Mouse (Mus musculus) brain, adult 2 months (tissue): ENCODE measurements around the gene Bmpr1b.
A peak's percentile ranks its signal among the peaks of the same experiment; 100 is the strongest.

Experiments used
- DNase-seq: peaks from one replicate; pipeline ENCODE4 v3.0.0; 2011; ENCODE audit warnings: low read depth, low spot score

Gene Bmpr1b

DNA sequence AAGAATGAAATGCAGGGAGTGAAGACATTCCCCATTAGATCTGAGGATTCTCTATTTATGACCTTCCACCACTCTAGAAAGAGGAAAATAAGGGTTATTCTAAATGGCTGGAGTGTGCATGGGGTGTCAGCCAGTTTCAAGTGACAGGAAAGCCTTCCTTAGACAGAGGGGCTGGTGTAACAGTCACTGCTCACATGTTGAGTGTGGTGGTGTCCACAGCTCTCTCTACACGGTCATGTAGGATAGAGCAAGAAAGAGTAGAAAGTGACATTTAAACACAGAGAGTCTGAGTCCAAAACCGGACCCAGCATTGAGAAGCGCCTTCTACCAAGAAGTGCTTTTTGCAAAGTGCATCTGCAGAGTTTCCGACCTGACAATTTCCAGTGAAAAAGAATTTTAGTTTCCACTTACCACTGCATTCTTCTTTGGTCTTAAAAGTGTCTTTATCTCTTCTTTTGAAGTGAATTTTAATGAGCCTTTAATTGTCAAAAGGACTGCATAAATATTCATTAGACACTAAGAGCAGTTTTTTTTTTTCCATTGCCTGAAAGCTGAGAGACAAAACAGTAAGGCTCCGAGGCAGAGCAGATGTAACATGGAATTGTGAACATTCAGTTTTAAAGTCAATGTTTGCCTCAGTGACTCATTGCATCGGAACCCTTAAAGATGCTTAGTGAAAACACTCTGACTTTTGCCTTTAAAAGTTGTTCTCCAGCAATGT lies 263.2 kb downstream of the Bmpr1b start:
- peak; percentile 33 for DNase-seq

DNA sequence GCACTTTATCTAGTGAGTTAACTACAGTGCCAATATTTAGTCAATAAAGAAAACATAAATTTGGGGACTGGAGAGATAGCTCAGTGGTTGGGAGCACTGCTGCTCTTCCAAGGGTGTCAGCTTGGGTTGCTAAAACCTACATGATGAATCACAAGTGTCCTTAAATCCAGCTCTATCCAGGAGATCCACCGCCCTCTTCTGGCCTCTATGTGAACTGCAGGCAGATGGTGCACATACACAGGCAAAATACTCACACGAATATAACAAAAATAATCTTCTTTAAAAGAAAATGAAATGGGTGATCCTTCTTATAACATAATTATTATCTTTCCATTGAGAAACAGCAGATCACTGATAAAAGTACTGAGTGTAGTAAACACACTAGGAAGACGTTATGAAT lies 268.9 kb downstream of the Bmpr1b start:
- DNase-seq, result no peak

DNA sequence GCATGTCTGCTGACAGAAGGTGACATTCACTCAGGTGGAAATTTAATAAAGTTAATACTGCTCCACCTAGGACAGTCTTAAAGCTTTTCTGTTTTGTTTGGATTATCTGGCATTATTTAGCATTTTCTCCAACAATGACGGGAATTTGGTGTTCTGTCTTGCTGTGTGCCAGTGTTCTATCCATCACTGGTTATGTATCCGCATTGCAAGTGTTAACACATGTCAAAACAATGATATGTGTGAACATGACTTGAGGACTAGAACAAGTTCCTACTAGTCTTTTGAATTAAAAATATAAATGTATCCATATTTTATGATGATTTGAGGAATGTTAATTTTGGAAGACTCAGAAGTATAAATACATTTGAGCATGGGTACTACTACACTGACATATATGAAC lies 269.7 kb downstream of the Bmpr1b start:
- no peak for DNase-seq

DNA sequence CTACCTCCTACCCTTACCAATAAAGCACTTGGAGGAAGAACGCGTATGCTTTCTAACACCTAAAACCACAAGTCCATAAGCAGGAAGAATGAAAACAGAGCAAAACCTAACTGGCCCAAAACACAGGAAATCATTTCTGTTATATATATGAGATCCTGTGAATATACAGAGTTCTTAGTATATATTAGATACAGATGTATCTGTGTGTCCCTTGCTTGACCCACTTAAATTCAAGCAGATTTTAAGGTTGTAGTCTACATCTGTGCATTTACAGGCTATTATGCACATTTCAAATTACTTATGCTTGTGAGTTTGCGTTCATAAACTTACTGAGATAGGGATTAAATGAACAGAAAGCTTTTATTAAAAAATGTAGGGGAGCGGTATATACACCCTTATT lies 271.5 kb downstream of the Bmpr1b start:
- DNase-seq, result no peak

DNA sequence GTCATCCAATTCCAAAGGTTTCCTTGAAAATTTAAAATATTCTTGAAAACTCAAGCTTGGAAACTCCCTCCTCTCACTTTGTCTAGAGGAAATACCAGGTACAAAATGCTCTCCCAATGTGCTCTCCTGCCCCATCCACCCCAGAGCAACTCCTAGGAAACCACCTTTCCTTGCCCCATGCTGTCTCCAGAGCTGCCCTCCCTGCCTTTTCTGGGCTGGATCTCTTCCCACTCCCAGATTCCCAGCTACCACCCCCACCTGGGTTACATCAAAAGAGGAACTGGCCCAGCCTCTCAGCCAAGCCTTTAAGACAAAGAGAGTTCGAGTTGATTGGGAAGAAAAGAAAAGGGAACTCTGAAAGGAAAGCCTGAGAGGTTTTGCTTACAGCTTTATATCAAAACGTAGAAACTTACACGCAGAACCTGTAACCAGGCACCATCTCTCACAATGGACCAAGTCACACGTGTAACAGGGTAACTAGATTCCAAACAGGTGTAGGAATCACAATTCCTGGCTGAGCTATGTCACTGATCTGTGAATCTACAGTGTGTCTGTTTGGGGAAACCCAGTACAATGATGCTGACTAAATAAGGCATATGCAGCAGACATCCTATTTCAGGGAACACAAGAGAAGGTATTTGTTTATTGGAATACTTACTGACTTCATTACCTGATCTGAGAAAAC lies 272.2 kb downstream of the Bmpr1b start:
- no peak for DNase-seq

DNA sequence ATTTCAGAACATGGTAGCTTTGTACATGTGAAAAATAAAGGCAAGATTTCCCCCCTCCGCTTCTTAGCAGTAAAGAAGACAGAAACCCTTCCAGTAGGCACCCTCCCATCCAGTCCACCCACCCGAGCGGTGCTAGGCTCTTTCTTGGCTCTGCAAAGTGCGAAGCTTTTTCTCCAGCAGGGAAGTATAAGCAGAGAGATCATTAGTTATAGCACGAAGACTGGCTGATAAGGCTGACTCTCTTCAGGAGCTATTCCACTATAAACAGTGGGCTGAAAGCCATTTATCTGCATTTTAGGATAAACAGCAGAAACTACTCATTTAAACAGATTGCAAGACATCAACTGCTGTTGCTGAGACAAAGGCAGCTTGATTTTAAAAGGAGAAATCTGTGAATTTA lies 274.1 kb downstream of the Bmpr1b start:
- DNase-seq, result peak; percentile 53

DNA sequence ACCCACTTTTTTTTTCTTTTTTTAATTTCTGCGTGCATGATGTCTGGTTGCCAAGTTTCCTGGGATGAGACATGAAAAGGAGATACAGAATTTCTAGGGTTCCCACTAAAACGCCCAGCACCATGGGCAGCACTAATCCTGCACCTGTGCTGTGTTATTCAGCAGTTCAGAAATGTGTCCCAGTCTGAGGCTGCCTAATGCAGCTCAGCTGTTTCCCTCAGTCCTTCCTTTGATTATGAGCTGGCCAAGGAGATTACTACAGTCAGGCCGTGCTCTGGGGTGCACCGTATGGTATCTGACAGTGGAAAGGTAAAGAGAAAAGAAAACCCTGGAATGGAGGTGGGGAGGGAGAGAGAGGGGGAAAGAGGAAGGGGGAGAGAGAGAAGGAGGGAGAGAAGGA lies 278.6 kb downstream of the Bmpr1b start:
- DNase-seq, result peak; percentile 6

DNA sequence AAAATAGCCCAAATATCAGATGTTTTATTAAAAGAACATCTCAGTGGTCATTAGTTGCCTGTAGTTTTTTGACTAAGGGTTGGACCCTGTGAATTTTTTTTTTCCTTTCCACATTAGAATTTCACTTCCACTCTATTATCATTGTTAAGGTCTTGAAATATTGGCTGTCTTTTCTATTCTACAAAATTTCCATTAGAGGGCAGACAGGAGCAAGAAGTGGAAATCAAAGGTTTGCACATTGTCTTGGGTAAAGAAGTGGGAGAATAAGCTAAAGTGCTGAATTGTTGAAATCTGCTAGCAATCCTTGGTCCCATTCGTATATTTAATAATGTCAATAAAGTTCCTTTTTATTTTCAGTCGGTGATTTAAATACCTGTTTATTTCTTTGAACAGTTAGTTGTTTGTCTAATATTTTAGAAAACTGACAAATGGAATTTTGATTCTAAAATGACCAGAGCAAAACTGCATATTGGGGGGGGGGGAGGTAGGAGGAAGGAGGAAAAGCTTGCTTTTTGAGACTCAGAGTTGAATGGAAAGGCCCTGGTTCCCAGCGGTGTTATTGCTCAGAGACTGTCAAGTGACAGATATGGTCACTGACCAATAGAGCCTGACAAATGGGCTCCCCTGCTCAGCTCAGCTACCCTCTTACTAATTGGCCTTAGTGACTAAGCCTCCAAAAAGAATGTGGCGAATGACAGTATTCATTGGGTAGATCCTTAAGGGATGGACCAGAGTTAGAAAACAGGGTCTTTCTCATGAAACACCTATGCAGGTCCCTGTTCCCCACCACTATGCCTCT lies 281.6 kb downstream of the Bmpr1b start:
- DNase-seq, result peak; percentile 64

DNA sequence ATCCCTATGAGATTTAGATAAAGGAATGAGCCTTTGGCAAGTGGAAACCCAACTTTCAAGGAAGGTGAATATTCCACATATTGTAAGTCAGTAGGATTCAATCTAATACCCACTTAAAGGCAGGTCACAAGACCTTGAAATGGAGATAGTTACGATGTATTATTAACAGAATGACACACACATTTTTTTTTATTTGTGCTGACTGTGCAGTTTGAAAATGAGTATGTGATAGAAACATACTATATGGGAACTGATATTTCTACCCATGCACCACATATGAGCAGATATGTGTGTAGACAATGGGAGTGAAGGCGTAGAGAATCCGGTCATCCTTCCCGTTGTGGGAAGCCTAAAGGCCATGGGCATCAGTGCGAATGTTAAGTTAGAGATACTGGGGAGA lies 285.0 kb downstream of the Bmpr1b start:
- DNase-seq, result no peak

DNA sequence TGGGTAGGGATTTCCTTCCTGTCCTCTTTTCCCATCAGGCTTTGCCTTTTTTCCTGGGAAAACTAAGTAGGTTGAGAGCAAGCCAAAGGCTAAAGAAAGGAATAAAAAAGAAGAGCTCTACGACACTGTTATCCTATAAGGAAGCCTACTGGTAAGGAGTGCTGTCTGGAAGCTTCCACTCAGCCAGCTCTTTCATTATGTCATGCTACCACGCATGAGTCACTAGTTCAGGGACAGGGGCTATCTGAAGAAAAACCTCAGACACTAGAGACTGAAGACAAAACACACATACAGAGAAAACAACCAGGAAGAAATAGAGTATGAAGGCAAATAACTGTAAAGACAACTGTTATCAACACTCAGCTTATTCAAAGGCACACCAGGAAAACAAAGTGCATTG lies 286.7 kb downstream of the Bmpr1b start:
- no peak for DNase-seq

DNA sequence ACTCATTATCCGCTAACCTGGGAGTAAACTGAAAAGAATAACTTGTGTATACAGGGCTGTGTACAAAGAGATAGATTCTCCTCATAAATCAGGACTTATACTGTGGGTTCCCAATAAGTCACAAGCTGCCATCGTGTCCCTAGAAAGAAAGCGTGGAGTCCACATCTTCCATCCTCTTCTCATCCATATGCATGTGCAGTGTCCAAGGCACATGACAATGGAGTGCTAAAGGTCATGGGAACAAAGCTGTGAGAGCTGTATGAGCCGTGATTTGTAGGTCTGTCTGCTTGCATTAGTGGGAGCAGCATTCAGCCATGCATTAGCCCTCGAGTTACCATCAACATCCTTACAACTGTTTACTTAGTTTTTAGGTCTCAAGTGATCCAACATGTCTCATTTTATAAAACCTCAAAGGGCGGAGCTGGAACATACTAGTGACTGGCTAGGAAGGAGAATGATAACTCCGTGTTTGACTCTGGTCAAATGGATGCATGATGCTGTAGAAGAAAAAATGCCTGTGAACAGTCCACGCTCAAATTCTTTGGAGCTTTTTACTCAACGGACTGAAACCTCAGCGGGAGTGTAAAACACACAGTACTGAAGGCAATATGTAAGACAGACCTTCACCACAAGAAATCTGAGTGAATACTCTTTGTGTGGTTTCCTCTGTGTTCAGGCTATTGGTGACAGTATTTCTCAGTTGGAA lies 296.7 kb downstream of the Bmpr1b start:
- no peak for DNase-seq

DNA sequence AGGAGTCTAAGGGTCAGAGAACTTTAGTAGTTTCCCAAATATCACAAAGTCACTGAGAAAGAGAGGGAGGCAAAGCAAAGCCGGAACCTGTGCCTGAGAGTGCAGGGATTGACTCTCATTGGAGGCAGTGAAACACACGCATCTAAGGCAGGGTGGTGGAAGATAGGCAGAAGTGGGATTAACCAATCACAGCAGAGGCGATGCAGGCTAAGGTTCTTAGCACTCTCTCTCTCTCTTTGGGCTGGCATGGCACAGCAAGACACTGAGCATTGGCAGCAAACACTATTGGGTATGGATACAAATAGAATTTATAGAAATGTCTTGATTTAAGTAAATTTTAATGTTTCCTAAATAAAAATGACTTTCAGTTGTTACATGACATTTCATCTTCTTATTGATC lies 297.4 kb downstream of the Bmpr1b start:
- DNase-seq, result no peak

DNA sequence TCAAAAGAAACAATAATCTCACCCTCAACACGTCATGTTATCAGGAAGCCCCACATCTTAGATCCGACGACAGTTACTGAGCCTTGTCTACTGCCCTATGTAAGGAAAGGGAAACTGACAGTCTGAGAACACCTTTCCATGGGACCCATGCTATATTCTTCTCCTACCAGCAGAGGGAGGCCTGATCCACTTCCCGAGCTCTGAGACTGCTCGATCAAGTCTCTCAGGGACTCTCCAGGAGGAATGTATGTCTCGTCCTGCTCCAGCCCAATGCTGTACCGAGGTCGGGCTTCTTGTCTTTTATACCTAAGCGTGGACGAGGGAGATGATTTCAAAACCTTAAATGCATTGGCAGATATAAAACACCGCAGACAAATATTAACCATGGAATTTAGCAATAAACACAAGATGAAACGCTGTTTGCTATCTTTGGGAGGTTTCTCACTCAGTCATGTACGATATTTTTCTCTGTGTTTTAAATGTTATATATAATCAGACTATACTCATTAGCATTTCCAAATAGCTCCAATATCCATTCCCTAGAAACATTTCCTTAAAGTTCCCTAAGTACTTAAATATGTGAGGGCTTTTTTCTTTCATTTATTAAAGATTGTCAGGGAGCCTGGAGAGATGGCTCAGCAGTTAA lies 306.3 kb downstream of the Bmpr1b start:
- DNase-seq, result peak; percentile 78

DNA sequence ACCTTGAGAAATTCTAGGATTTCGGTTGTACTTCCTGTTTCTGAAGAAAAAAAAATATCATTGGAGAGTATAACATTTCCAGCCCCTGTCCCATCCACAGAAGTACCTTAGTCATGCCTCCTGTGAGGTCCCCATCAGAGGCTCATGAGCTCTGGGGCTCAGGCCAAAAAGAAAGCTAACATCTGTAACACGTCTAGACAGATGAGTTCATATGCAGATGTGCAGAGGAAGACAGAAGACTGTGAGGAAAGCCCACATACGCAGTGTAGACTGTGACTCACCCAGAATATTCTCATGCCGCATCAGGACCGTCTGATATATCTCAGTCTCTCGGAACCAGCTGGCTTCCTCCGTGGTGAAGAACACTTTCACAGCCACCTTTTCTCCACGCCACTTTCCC lies 312.1 kb downstream of the Bmpr1b start:
- DNase-seq, result peak; percentile 14

DNA sequence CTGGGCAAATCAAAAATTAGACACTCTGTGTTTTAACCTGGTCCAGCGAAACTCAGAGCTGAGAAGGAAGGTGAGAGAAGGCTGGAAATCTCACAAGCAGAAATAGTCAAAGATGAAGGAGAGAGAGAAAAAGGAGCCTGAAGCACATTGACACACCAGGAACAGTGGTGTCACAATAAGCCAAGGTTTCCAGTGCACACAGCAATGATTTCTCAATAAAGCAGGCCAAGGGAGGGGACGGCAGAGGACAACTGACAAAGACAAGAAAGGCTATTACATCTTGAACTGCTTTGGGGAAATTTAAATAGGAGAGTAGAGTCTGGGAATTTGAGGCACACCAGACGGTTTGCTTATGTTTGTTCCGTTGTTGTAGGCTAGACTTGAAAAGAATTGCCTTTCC lies 314.9 kb downstream of the Bmpr1b start:
- DNase-seq, result no peak

DNA sequence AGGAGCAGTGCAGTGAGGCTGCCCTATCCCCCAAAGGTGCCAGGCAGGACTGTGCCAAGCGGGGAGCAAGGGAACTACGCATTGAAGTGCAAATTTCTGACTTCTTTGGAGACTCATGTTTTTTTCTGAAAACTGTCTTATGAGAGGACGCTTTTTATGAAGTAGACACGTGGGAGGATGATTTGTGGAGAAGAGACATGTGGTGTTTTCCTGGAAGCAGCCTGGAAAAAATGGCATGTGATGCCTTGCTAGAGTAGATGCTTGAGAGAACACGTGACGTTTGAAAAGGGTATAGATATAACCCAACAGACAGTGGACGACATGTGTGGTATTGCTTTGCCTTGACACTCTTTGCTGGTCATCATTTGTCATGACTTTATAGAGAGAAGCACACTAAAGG lies 319.1 kb downstream of the Bmpr1b start:
- DNase-seq, result peak; percentile 60

DNA sequence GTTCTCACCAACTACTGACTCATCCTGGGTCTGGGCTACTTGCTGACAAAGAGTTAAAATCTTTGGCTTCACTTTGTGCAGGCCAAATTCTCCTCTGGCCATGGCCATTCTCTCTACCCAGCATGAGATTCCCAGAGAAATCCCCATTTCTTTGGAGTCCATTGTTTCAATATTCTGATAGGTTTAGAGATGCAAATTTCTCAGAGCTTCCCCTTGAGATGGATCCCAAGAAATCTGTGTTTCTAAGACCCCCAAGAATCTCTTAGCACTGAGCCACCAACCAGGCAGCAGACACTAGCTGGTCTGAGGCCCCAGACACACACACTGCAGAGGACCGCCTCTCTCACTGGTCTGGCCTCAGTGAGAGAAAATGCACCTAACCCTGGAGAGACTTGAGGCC lies 320.0 kb downstream of the Bmpr1b start:
- DNase-seq, result no peak

DNA sequence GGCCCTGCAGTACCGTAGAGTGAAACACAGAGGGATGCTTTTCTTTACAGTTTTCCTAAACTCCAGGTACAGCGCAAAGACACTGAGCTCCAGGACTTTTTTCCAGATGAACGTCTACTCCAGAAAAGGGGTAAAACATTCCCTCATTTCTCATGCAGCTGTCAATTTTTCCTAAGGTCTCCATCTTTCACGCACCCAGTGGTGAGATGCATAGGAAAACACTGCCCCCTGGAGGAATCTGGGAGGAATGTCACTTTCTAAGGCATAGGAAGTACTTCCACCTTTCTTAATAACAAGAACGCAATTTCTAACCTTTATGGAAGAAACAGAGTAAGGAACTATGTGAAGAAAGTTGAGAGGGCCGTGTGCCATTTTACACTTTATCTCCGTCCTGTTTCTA lies 330.4 kb downstream of the Bmpr1b start:
- peak; percentile 81 for DNase-seq

DNA sequence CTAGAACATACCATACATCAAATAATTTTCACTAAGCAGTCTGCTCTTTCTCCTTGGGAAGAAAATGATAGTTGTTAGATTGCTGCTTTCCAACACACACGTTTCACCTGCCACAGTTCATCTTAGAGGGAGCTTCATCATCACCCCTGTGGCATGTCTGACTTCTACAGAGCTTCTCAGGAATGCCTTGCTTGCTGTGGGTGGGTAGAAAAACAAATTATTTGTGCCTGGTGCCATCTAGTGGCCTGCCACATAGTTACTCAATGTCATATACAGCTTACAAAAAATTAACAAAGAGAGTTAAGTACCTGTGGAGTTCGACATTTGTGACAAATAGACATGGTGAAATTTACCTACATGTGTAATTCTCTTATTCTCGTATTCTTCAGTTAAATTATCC lies 338.1 kb downstream of the Bmpr1b start:
- DNase-seq, result peak; percentile 88

DNA sequence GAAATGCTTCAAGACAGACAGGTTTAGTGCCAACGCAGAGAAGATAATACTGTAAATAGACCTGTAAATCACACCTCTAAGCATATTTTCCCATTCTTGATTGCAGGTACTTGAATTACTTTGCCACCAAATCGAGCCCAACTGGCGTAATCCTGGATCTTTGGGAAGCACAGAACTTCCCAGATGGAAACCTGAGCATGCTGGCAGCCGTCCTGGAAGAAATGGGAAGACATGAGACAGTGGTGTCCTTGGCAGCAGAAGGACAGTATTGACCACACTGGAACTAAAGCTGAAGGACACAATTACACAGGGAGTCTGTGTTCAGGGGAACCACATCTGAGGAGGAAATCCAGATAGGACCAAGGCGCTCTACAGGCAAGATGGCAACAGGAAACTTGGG lies 340.9 kb downstream of the Bmpr1b start:
- peak; percentile 61 for DNase-seq

DNA sequence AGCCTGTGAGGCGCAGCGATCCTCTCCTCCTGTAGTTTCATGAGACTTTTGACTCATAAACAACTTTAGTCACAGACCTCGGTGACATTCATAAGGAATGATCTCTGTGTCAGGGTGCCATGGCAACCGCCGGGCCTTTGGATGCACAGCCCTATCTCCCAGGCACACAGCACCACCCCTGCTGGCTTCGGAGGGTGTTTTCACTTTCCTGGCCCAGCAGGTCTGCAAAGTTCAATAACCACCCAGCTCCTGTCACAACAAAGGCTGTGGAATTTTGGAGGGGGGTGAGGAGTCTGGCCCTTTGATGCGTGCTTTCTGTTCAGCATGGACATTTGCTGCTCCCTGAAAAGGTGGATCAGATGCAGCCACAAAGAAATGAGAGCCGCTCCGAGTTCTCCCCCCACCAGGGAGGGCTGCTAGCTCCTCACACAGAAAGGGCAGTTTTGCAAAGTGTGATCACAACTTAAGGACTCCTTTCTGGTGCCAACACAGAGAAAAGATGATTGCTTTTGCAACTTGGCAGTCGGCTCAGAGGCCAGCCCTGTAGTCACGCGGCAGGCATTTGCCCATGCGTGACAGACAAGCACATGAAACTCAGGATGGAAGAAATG lies 349.8 kb downstream of the Bmpr1b start:
- peak; percentile 76 for DNase-seq
